Mouse (Mus musculus): ENCODE measurements around the gene Ppp1r15a. TPM values are rescaled to one million over a fixed set of nuclear protein-coding genes. Genes with fewer than 3 reads are reported as not detected.
A peak's percentile ranks its signal among the peaks of the same experiment; 100 is the strongest.
"Not testable (repeated sequence)": the region's sequence is repeated elsewhere in the genome, so short reads cannot be mapped to it uniquely, and the experiment has no call there.

Gene Ppp1r15a
- polyA plus RNA-seq, 1 experiment from 2014 or later, result 18.6 TPM

- no peaks in the 10 kb centered on the region for H3K9me3 ChIP-seq
- H3K36me3 ChIP-seq (replicated peaks), result peaks cover 6% of the 10 kb centered on the region; the same call in 1 of the 2 replicates
- DNase-seq (ENCODE audit: low spot score), result no peak
- WGBS, result 82% methylated on average over 7 of the region's 7 CpGs
- no peak overlapping the region for H3K4me3 ChIP-seq
- H3K4me1 ChIP-seq, result peaks cover 37% of the 10 kb centered on the region
- no peaks in the 10 kb centered on the region for H3K27me3 ChIP-seq (replicated peaks; ENCODE audit: low read depth, poor library complexity, severe bottlenecking)
- H3K27ac ChIP-seq (replicated peaks), result no peak overlapping the region
Measured at GRCm38 (mm10) chr7:45486158-45486557, 39.9 kb downstream of the Ppp1r15a start.

GRCm38 (mm10) chr7:45484985-45485384, 41.1 kb downstream of the Ppp1r15a start:
- not testable (repeated sequence) for H3K27me3 ChIP-seq (replicated peaks; ENCODE audit: low read depth, poor library complexity, severe bottlenecking); H3K4me3 ChIP-seq
- WGBS, result 91% methylated on average over 5 of the region's 5 CpGs

GRCm38 (mm10) chr7:45482166-45482565, 43.9 kb downstream of the Ppp1r15a start:
- whole genome bisulfite sequencing, result 74% methylated on average over 1 of the region's 1 CpGs
- no peaks in the 10 kb centered on the region for H3K9me3 ChIP-seq
- no peak for DNase-seq (ENCODE audit: low spot score)
- H3K36me3 ChIP-seq (replicated peaks), result peaks cover 14% of the 10 kb centered on the region
- H3K27ac ChIP-seq (replicated peaks), result 0 out of 2 replicates have a peak overlapping the region, but pooled peaks have one; percentile 6
- no peaks in the 10 kb centered on the region; the same call in 1 of the 2 replicates for H3K4me1 ChIP-seq
- no peak overlapping the region for H3K4me3 ChIP-seq
- no peaks in the 10 kb centered on the region for H3K27me3 ChIP-seq (replicated peaks; ENCODE audit: low read depth, poor library complexity, severe bottlenecking)

More at GRCm38 (mm10) chr7:45484985-45485384, 41.1 kb downstream of the Ppp1r15a start:
- not testable (repeated sequence) for DNase-seq (ENCODE audit: low spot score); H3K27ac ChIP-seq (replicated peaks); H3K36me3 ChIP-seq (replicated peaks); H3K9me3 ChIP-seq
- H3K4me1 ChIP-seq, result peaks cover 25% of the 10 kb centered on the region

GRCm38 (mm10) chr7:45481374-45481927, 44.6 kb downstream of the Ppp1r15a start, which contains the start of gene Tulp2:
Tulp2 (plus strand) TSS chr7:45481877.
- H3K4me1 ChIP-seq, result no peaks in the 10 kb centered on the region
- no peak within 1 kb of the TSS for H3K4me3 ChIP-seq
- H3K27ac ChIP-seq (replicated peaks), result 0 out of 2 replicates have a peak within 1 kb of the TSS, but pooled peaks have one; percentile 6
- H3K9me3 ChIP-seq, result no peaks in the 10 kb centered on the region
- DNase-seq (ENCODE audit: low spot score), result peak; percentile 56
- WGBS, result 52% methylated on average over 15 of the region's 15 CpGs
- peaks cover 14% of the 10 kb centered on the region for H3K36me3 ChIP-seq (replicated peaks)
- H3K27me3 ChIP-seq (replicated peaks; ENCODE audit: low read depth, poor library complexity, severe bottlenecking), result no peaks in the 10 kb centered on the region

GRCm38 (mm10) chr7:45480310-45480709, 45.8 kb downstream of the Ppp1r15a start:
- H3K36me3 ChIP-seq (replicated peaks), result peaks cover 11% of the 10 kb centered on the region
- not testable (repeated sequence) for H3K27ac ChIP-seq (replicated peaks); H3K9me3 ChIP-seq; H3K4me1 ChIP-seq; H3K27me3 ChIP-seq (replicated peaks; ENCODE audit: low read depth, poor library complexity, severe bottlenecking); H3K4me3 ChIP-seq; DNase-seq (ENCODE audit: low spot score)
- WGBS, result 72% methylated on average over 4 of the region's 4 CpGs

- DNase-seq (ENCODE audit: low spot score), result no peak
- Histone ChIP-seq H3K4me3 (no peak overlapping the region), H3K27ac (replicated peaks) (no peak overlapping the region), H3K27me3 (replicated peaks; ENCODE audit: low read depth, poor library complexity, severe bottlenecking) (no peaks in the 10 kb centered on the region), H3K9me3 (no peaks in the 10 kb centered on the region), H3K36me3 (replicated peaks) (peaks cover 9% of the 10 kb centered on the region), H3K4me1 (0 out of 2 replicates have a peak, but pooled peaks cover 6% of the 10 kb centered on the region)
- 94% methylated on average over 7 of the region's 7 CpGs for WGBS
Measured at GRCm38 (mm10) chr7:45478774-45479173, 47.3 kb downstream of the Ppp1r15a start.

- Histone ChIP-seq H3K36me3 (replicated peaks) (peaks cover 11% of the 10 kb centered on the region), H3K9me3 (no peaks in the 10 kb centered on the region), H3K4me1 (0 out of 2 replicates have a peak, but pooled peaks cover 6% of the 10 kb centered on the region), H3K27me3 (replicated peaks; ENCODE audit: low read depth, poor library complexity, severe bottlenecking) (no peaks in the 10 kb centered on the region), H3K4me3 (no peak overlapping the region), H3K27ac (replicated peaks) (no peak overlapping the region)
- whole genome bisulfite sequencing, result 17% methylated on average over 3 of the region's 3 CpGs
- DNase-seq (ENCODE audit: low spot score), result peak; percentile 55
Measured at GRCm38 (mm10) chr7:45477003-45477402, 49.1 kb downstream of the Ppp1r15a start.

GRCm38 (mm10) chr7:45476453-45476852, 49.6 kb downstream of the Ppp1r15a start:
- WGBS, result 72% methylated on average over 1 of the region's 1 CpGs
- Histone ChIP-seq H3K27ac (replicated peaks) (no peak overlapping the region), H3K9me3 (no peaks in the 10 kb centered on the region), H3K4me1 (0 out of 2 replicates have a peak, but pooled peaks cover 6% of the 10 kb centered on the region), H3K27me3 (replicated peaks; ENCODE audit: low read depth, poor library complexity, severe bottlenecking) (no peaks in the 10 kb centered on the region), H3K36me3 (replicated peaks) (peaks cover 11% of the 10 kb centered on the region), H3K4me3 (no peak overlapping the region)
- no peak for DNase-seq (ENCODE audit: low spot score)

- H3K36me3 ChIP-seq (replicated peaks), result peaks cover 11% of the 10 kb centered on the region
- WGBS, result 71% methylated on average over 16 of the region's 16 CpGs
- 0 out of 2 replicates have a peak, but pooled peaks cover 6% of the 10 kb centered on the region for H3K4me1 ChIP-seq
- no peaks in the 10 kb centered on the region for H3K9me3 ChIP-seq
- H3K27me3 ChIP-seq (replicated peaks; ENCODE audit: low read depth, poor library complexity, severe bottlenecking), result no peaks in the 10 kb centered on the region
- H3K27ac ChIP-seq (replicated peaks), result peak overlapping the region; percentile 57; the same call in 1 of the 2 replicates
- H3K4me3 ChIP-seq, result peak overlapping the region; percentile 40; the same call in 1 of the 2 replicates
- DNase-seq (ENCODE audit: low spot score), result no peak
Measured at GRCm38 (mm10) chr7:45475291-45475969, 50.6 kb downstream of the Ppp1r15a start.

Other genes with a start within 250 kb of the Ppp1r15a start
- not detected in 2 replicates for gene Slc6a21, start 248.8 kb downstream of the Ppp1r15a start, polyA plus RNA-seq (2016; fragmentation: Nextera tagmentation; extraction: Ambion mirVana)
- gene Trpm4, start 192.5 kb downstream of the Ppp1r15a start, polyA plus RNA-seq (2016; fragmentation: Nextera tagmentation; extraction: Ambion mirVana), result 10.6 and 11.3 TPM in 2 replicates
- 0.31 and 0.64 TPM in 2 replicates for gene Hrc, start 191.0 kb downstream of the Ppp1r15a start, polyA plus RNA-seq (2016; fragmentation: Nextera tagmentation; extraction: Ambion mirVana)
- 5.8 and 7.1 TPM in 2 replicates for gene Ppfia3, start 159.2 kb downstream of the Ppp1r15a start, polyA plus RNA-seq (2016; fragmentation: Nextera tagmentation; extraction: Ambion mirVana)
- 0.24 and 1.2 TPM in 2 replicates for gene Lin7b, start 155.7 kb downstream of the Ppp1r15a start, polyA plus RNA-seq (2016; fragmentation: Nextera tagmentation; extraction: Ambion mirVana)
- gene Snrnp70, start 130.5 kb downstream of the Ppp1r15a start, polyA plus RNA-seq (2016; fragmentation: Nextera tagmentation; extraction: Ambion mirVana), result 285 and 287 TPM in 2 replicates
- 0.06 TPM in 1 of 2 replicates, not detected in the other for gene Kcna7, start 120.6 kb downstream of the Ppp1r15a start, polyA plus RNA-seq (2016; fragmentation: Nextera tagmentation; extraction: Ambion mirVana)
- 2.8 TPM in 2 replicates for gene Ntf5, start 112.6 kb downstream of the Ppp1r15a start, polyA plus RNA-seq (2016; fragmentation: Nextera tagmentation; extraction: Ambion mirVana)
- gene Lhb, start 105.4 kb downstream of the Ppp1r15a start, polyA plus RNA-seq (2016; fragmentation: Nextera tagmentation; extraction: Ambion mirVana), result 0.24 and 0.70 TPM in 2 replicates
- 44.2 and 45.5 TPM in 2 replicates for gene Gys1, start 91.4 kb downstream of the Ppp1r15a start, polyA plus RNA-seq (2016; fragmentation: Nextera tagmentation; extraction: Ambion mirVana)
- gene Ruvbl2, start 88.2 kb downstream of the Ppp1r15a start, polyA plus RNA-seq (2016; fragmentation: Nextera tagmentation; extraction: Ambion mirVana), result 227 TPM in 2 replicates
- gene Ftl1, start 66.4 kb downstream of the Ppp1r15a start, polyA plus RNA-seq (2016; fragmentation: Nextera tagmentation; extraction: Ambion mirVana), result 5,460 and 5,734 TPM in 2 replicates
- 243 and 247 TPM in 2 replicates for gene Bax, start 59.4 kb downstream of the Ppp1r15a start, polyA plus RNA-seq (2016; fragmentation: Nextera tagmentation; extraction: Ambion mirVana)
- gene Tulp2, start 44.4 kb downstream of the Ppp1r15a start, polyA plus RNA-seq (2016; fragmentation: Nextera tagmentation; extraction: Ambion mirVana), result 0.93 and 1.4 TPM in 2 replicates
- not detected in 2 replicates for gene Gm45808, start 39.5 kb downstream of the Ppp1r15a start, polyA plus RNA-seq (2016; fragmentation: Nextera tagmentation; extraction: Ambion mirVana)
- 5.7 and 7.4 TPM in 2 replicates for gene Dhdh, start 37.5 kb downstream of the Ppp1r15a start, polyA plus RNA-seq (2016; fragmentation: Nextera tagmentation; extraction: Ambion mirVana)
- 115 and 123 TPM in 2 replicates for gene Nucb1, start 15.9 kb downstream of the Ppp1r15a start, polyA plus RNA-seq (2016; fragmentation: Nextera tagmentation; extraction: Ambion mirVana)
- gene Plekha4, start 62 bp upstream of the Ppp1r15a start, polyA plus RNA-seq (2016; fragmentation: Nextera tagmentation; extraction: Ambion mirVana), result 1.9 and 2.3 TPM in 2 replicates
- gene Hsd17b14, start 28.6 kb upstream of the Ppp1r15a start, polyA plus RNA-seq (2016; fragmentation: Nextera tagmentation; extraction: Ambion mirVana), result 0.87 and 0.92 TPM in 2 replicates
- gene Bcat2, start 43.9 kb upstream of the Ppp1r15a start, polyA plus RNA-seq (2016; fragmentation: Nextera tagmentation; extraction: Ambion mirVana), result 51.1 and 51.9 TPM in 2 replicates
- not detected in 2 replicates for gene Fgf21, start 89.2 kb upstream of the Ppp1r15a start, polyA plus RNA-seq (2016; fragmentation: Nextera tagmentation; extraction: Ambion mirVana)
- 0.07 and 0.44 TPM in 2 replicates for gene Fut1, start 91.0 kb upstream of the Ppp1r15a start, polyA plus RNA-seq (2016; fragmentation: Nextera tagmentation; extraction: Ambion mirVana)
- 0.07 and 0.10 TPM in 2 replicates for gene Izumo1, start 95.5 kb upstream of the Ppp1r15a start, polyA plus RNA-seq (2016; fragmentation: Nextera tagmentation; extraction: Ambion mirVana)
- gene Rasip1, start 101.2 kb upstream of the Ppp1r15a start, polyA plus RNA-seq (2016; fragmentation: Nextera tagmentation; extraction: Ambion mirVana), result 6.5 and 6.8 TPM in 2 replicates
- 1.3 and 3.1 TPM in 2 replicates for gene Mamstr, start 113.7 kb upstream of the Ppp1r15a start, polyA plus RNA-seq (2016; fragmentation: Nextera tagmentation; extraction: Ambion mirVana)
- gene Fut2, start 140.1 kb upstream of the Ppp1r15a start, polyA plus RNA-seq (2016; fragmentation: Nextera tagmentation; extraction: Ambion mirVana), result 0.07 and 0.16 TPM in 2 replicates
- 0.28 and 0.42 TPM in 2 replicates for gene Ntn5, start 157.8 kb upstream of the Ppp1r15a start, polyA plus RNA-seq (2016; fragmentation: Nextera tagmentation; extraction: Ambion mirVana)
- gene Sec1, start 168.1 kb upstream of the Ppp1r15a start, polyA plus RNA-seq (2016; fragmentation: Nextera tagmentation; extraction: Ambion mirVana), result 0.55 and 0.64 TPM in 2 replicates
- 8.5 and 9.1 TPM in 2 replicates for gene Car11, start 173.6 kb upstream of the Ppp1r15a start, polyA plus RNA-seq (2016; fragmentation: Nextera tagmentation; extraction: Ambion mirVana)
- 3.6 and 4.3 TPM in 2 replicates for gene Dbp, start 178.8 kb upstream of the Ppp1r15a start, polyA plus RNA-seq (2016; fragmentation: Nextera tagmentation; extraction: Ambion mirVana)
- gene Rpl18, start 189.2 kb upstream of the Ppp1r15a start, polyA plus RNA-seq (2016; fragmentation: Nextera tagmentation; extraction: Ambion mirVana), result 1,168 and 1,206 TPM in 2 replicates
- 41.5 and 42.1 TPM in 2 replicates for gene Sphk2, start 191.7 kb upstream of the Ppp1r15a start, polyA plus RNA-seq (2016; fragmentation: Nextera tagmentation; extraction: Ambion mirVana)
- 1.8 and 2.2 TPM in 2 replicates for gene Fam83e, start 194.9 kb upstream of the Ppp1r15a start, polyA plus RNA-seq (2016; fragmentation: Nextera tagmentation; extraction: Ambion mirVana)
- 0.22 TPM in 1 of 2 replicates, not detected in the other for gene Spaca4, start 199.5 kb upstream of the Ppp1r15a start, polyA plus RNA-seq (2016; fragmentation: Nextera tagmentation; extraction: Ambion mirVana)